Mouse (Mus musculus) layer of hippocampus, adult 9-11 months (tissue): ENCODE data around the gene Srrm4.
A peak's percentile ranks its signal among the peaks of the same experiment; 100 is the strongest.

Experiments used
- DNase-seq: peaks from one replicate; pipeline ENCODE4 v3.0.0; 2022

Srrm4 gene

GRCm38 (mm10) chr5:116400042-116400730, 191.4 kb downstream of the Srrm4 start:
- DNase-seq, result no peak

GRCm38 (mm10) chr5:116396104-116396503, 195.5 kb downstream of the Srrm4 start:
- DNase-seq, result no peak

GRCm38 (mm10) chr5:116392603-116393002, 199.0 kb downstream of the Srrm4 start:
- no peak for DNase-seq

- DNase-seq, result peak; percentile 42
These were observed 201.6 kb downstream of the Srrm4 start for GRCm38 (mm10) chr5:116389856-116390542.

- DNase-seq, result no peak
These were observed 202.3 kb downstream of the Srrm4 start for GRCm38 (mm10) chr5:116389321-116389720.
